Mouse (Mus musculus) thymus, adult 2 months (tissue): ENCODE measurements around the gene Ddah1.

ENCODE experiments used
- CTCF ChIP-seq: fragments of 200-500 bp; IDR thresholded peaks from 2 replicates; pipeline ENCODE4 v1.5.1; 2012; ENCODE audit warnings: mild to moderate bottlenecking, control low read depth, low read length, moderate library complexity, borderline replicate concordance; ENCODE audit not compliant: control insufficient read depth, poor library complexity, insufficient read depth; ENCODE audit errors: extremely low read depth
- POLR2A ChIP-seq: fragments of 200-500 bp; IDR thresholded peaks from 2 replicates; pipeline ENCODE4 v1.6.1; 2012; ENCODE audit warnings: mild to moderate bottlenecking, low read length, control low read depth, moderate library complexity; ENCODE audit not compliant: control insufficient read depth, poor library complexity, insufficient read depth; ENCODE audit errors: extremely low read depth

GRCm38 (mm10) chr3:145734857-145735256, 23.6 kb upstream of the Ddah1 start:
- TF ChIP-seq POLR2A (no peak), CTCF (no peak)
